Mouse (Mus musculus) spleen, postnatal 10 days (tissue): ENCODE measurements at regions not wholly inside any gene's neighbourhood (a gene's known extent, or its start where the extent isn't known, plus 50 kb on each side); places are given as distances from the start of the nearest gene placed in this dataset.

Experiments used
- DNase-seq, 2 experiments: peaks; one replicate each; pipeline ENCODE4 v3.0.0; 2021 to 2022; ENCODE audit warnings: low spot score in 2 of 2

GRCm38 (mm10) chrX:5203101-5203500, 251.2 kb downstream of the Btbd35f27 start:
- DNase-seq, result peak in 1 of 2 experiments; percentile 7
